Mouse (Mus musculus): ENCODE results near the gene 1110025L11Rik. TPM values are rescaled to one million over a fixed set of nuclear protein-coding genes. Genes with fewer than 3 reads are reported as not detected.
"Not testable (repeated sequence)": the region's sequence is repeated elsewhere in the genome, so short reads cannot be mapped to it uniquely, and the experiment has no call there.

The 1110025L11Rik gene
- total RNA-seq (2014; rRNA removed) (not detected in 2 replicates), polyA plus RNA-seq (2015; fragmentation: Nextera tagmentation; extraction: Ambion mirVana) (not detected in 2 replicates)

DNA sequence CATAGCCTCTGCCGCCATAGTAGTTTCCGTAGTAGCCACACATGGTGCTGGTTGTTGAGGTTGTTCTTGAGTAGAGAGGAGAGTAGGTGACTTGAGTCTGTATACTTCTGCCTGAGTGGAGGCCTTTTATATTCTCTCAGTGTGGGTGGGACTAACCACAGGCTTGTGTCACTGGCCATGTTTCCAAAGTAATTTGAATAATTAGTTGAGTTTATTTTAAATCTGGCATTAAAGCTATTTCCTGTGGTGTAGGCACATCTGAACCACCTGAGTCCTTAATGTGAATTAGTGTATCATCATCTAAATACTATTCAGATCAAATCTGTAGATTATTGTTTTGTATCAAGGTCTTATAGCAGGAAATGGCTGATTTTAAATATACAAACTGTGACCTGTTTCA is at the start of gene 1110025L11Rik:
1110025L11Rik (minus strand) TSS at position 101 of the 400 bp plus-strand sequence.
- no CpG with 5 or more reads among the region's 2 CpGs for WGBS
- not testable (repeated sequence) for H3K27ac ChIP-seq (ENCODE audit: low read depth, low read length); ATAC-seq; H3K4me2 ChIP-seq (ENCODE audit: low read depth); H3K9ac ChIP-seq; H3K36me3 ChIP-seq (ENCODE audit: insufficient read depth); DNase-seq; H3K4me1 ChIP-seq (ENCODE audit: insufficient read depth); H3K27me3 ChIP-seq (ENCODE audit: insufficient read depth, low read length); H3K9me3 ChIP-seq (ENCODE audit: low read length); H3K4me3 ChIP-seq (ENCODE audit: low read depth, low read length)

DNA sequence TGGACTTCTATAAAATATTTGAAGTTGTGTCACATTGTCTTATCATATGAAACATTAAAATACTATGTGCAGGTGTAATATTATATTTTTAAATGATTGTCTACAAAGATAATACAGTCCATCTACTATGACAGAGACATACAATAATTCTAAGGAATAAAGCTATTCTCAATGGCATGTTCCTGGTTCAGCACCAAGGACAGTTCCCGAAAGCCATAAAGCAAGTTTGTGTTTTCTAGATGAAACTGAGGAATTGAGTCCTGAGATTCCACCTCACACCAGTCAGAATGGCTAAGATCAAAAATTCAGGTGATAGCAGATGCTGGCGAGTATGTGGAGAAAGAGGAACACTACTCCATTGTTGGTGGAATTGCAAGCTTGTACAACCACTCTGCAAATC is 7.2 kb upstream of the 1110025L11Rik start:
- DNase-seq; H3K4me3 ChIP-seq (ENCODE audit: low read depth, low read length); H3K9me3 ChIP-seq (ENCODE audit: low read length); H3K36me3 ChIP-seq (ENCODE audit: insufficient read depth); H3K9ac ChIP-seq; H3K4me2 ChIP-seq (ENCODE audit: low read depth); H3K4me1 ChIP-seq (ENCODE audit: insufficient read depth); H3K27me3 ChIP-seq (ENCODE audit: insufficient read depth, low read length); H3K27ac ChIP-seq (ENCODE audit: low read depth, low read length); ATAC-seq: not testable (repeated sequence)
- 75% methylated on average over 2 of the region's 2 CpGs for WGBS

DNA sequence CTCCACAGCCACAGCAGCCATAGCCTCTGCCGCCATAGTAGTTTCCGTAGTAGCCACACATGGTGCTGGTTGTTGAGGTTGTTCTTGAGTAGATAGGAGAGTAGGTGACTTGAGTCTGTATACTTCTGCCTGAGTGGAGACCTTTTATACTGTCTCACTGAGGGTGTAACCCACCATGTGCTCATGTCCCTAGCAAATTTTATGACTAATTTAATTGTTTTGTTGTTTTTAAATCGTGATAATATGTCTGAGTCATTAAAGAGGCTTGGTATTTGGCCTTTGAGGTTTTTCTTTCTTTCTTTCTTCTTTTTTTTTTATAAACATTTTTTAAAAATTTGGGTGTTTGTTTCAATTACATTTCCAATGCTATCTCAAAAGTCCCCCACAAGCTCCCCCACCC is 16.0 kb downstream of the 1110025L11Rik start, which contains the start of gene Krtap6-5:
Krtap6-5 (minus strand) TSS at position 101 of the 400 bp plus-strand sequence.
- ATAC-seq (no peak), DNase-seq (no peak)
- Histone ChIP-seq H3K9ac (no peak within 1 kb of the TSS), H3K4me1 (ENCODE audit: insufficient read depth) (no peaks in the 10 kb centered on the region), H3K4me2 (ENCODE audit: low read depth) (no peak within 1 kb of the TSS), H3K27ac (ENCODE audit: low read depth, low read length) (no peak within 1 kb of the TSS), H3K4me3 (ENCODE audit: low read depth, low read length) (no peak within 1 kb of the TSS), H3K36me3 (ENCODE audit: insufficient read depth) (no peaks in the 10 kb centered on the region), H3K27me3 (ENCODE audit: insufficient read depth, low read length) (no peaks in the 10 kb centered on the region), H3K9me3 (ENCODE audit: low read length) (no peaks in the 10 kb centered on the region)
- TF ChIP-seq CTCF (IDR thresholded peaks at IDR 0.05; ENCODE audit: low read depth): no peak
- WGBS: 90% methylated on average over 3 of the region's 3 CpGs

DNA sequence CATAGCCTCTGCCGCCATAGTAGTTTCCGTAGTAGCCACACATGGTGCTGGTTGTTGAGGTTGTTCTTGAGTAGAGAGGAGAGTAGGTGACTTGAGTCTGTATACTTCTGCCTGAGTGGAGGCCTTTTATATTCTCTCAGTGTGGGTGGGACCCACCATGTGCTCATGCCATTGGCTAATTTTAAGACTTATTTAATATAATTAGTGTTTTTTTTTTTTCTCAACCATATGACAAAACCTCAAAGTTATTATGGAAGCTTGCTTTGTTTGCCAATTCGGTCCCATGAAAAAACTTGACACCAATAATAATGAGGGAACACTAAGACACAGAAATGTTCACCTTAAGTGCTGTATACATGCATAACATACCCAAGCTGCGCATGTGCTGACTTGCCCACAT is 22.4 kb downstream of the 1110025L11Rik start, which contains the start of gene Gm10228:
Gm10228 (minus strand) TSS at position 101 of the 400 bp plus-strand sequence.
- not testable (repeated sequence) for H3K9ac ChIP-seq; ATAC-seq; H3K27ac ChIP-seq (ENCODE audit: low read depth, low read length); H3K4me3 ChIP-seq (ENCODE audit: low read depth, low read length); H3K9me3 ChIP-seq (ENCODE audit: low read length); H3K27me3 ChIP-seq (ENCODE audit: insufficient read depth, low read length); DNase-seq; H3K36me3 ChIP-seq (ENCODE audit: insufficient read depth); H3K4me2 ChIP-seq (ENCODE audit: low read depth); H3K4me1 ChIP-seq (ENCODE audit: insufficient read depth)
- 91% methylated on average over 2 of the region's 4 CpGs for WGBS

DNA sequence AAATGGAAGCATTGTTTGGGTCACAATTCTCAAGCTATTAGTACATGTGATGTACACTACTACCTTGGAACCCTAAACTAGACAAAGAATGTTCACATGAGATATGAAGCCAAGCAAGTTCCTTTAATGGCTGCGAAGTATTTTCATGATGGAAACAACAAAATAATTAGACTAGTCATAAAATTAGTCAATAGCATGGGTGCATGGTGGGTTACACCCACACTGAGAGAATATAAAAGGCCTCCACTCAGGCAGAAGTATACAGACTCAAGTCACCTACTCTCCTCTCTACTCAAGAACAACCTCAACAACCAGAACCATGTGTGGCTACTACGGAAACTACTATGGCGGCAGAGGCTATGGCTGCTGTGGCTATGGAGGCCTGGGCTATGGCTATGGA is 32.4 kb downstream of the 1110025L11Rik start, which contains the start of gene Krtap6-1:
Krtap6-1 (plus strand) TSS at position 301 of the 400 bp plus-strand sequence.
- H3K4me1 ChIP-seq (ENCODE audit: insufficient read depth); H3K9ac ChIP-seq; H3K27me3 ChIP-seq (ENCODE audit: insufficient read depth, low read length); H3K36me3 ChIP-seq (ENCODE audit: insufficient read depth); H3K4me3 ChIP-seq (ENCODE audit: low read depth, low read length); DNase-seq; H3K27ac ChIP-seq (ENCODE audit: low read depth, low read length); ATAC-seq; H3K4me2 ChIP-seq (ENCODE audit: low read depth); H3K9me3 ChIP-seq (ENCODE audit: low read length): not testable (repeated sequence)
- 93% methylated on average over 3 of the region's 3 CpGs for WGBS

DNA sequence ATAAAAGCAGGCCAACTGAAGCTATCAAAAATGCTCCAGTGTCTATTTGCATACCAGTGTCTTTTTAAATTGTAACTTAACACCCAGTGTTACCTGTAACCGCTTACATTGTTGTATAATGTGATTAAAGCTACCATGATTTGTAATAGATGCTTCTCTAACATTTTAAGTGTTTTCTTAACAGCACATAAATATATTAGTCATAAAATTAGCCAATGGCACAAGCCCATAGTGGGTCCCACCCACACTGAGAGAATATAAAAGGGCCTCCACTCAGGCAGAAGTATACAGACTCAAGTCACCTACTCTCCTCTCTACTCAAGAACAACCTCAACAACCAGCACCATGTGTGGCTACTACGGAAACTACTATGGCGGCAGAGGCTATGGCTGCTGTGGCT is 48.8 kb downstream of the 1110025L11Rik start, which contains the start of gene Gm10229:
Gm10229 (plus strand) TSS at position 301 of the 400 bp plus-strand sequence.
- DNase-seq; H3K4me3 ChIP-seq (ENCODE audit: low read depth, low read length); H3K9me3 ChIP-seq (ENCODE audit: low read length); H3K36me3 ChIP-seq (ENCODE audit: insufficient read depth); H3K27me3 ChIP-seq (ENCODE audit: insufficient read depth, low read length); H3K4me1 ChIP-seq (ENCODE audit: insufficient read depth); H3K9ac ChIP-seq; H3K27ac ChIP-seq (ENCODE audit: low read depth, low read length); ATAC-seq; H3K4me2 ChIP-seq (ENCODE audit: low read depth): not testable (repeated sequence)
- WGBS: 86% methylated on average over 1 of the region's 3 CpGs

DNA sequence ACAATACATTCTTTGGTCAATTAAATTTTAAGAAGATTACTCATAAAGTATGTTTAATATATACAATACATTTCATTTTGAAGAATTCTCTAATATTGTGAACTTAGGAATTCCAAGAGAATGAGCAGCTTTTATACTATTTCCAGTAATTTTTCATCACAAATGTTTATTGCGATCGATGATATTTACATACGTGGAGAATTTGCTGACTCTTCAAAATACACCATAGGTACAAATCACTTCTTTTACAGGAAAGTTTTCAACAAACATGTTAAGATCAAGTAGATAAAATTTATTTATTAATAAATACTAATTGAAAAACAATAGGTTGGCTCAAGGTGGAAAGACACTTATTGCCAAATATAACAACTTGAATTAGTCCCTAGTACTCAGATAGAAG is 49.8 kb downstream of the 1110025L11Rik start:
- Histone ChIP-seq H3K9ac (no peak overlapping the region), H3K4me3 (ENCODE audit: low read depth, low read length) (no peak overlapping the region), H3K4me1 (ENCODE audit: insufficient read depth) (no peaks in the 10 kb centered on the region), H3K9me3 (ENCODE audit: low read length) (no peaks in the 10 kb centered on the region), H3K36me3 (ENCODE audit: insufficient read depth) (no peaks in the 10 kb centered on the region), H3K27me3 (ENCODE audit: insufficient read depth, low read length) (no peaks in the 10 kb centered on the region), H3K27ac (ENCODE audit: low read depth, low read length) (no peak overlapping the region), H3K4me2 (ENCODE audit: low read depth) (no peak overlapping the region)
- 98% methylated on average over 3 of the region's 3 CpGs for WGBS
- TF ChIP-seq CTCF (IDR thresholded peaks at IDR 0.05; ENCODE audit: low read depth): no peak
- DNase-seq: no peak
- ATAC-seq: no peak

Other genes starting within 250 kb of the 1110025L11Rik start
- not detected in 2 replicates for gene Krtap15, start 243.8 kb downstream of the 1110025L11Rik start, total RNA-seq (2014; rRNA removed)
- not detected in 2 replicates for gene Krtap15, start 243.8 kb downstream of the 1110025L11Rik start, polyA plus RNA-seq (2015; fragmentation: Nextera tagmentation; extraction: Ambion mirVana)
- not detected in 2 replicates for gene Krtap14, start 237.9 kb downstream of the 1110025L11Rik start, total RNA-seq (2014; rRNA removed)
- not detected in 2 replicates for gene Krtap14, start 237.9 kb downstream of the 1110025L11Rik start, polyA plus RNA-seq (2015; fragmentation: Nextera tagmentation; extraction: Ambion mirVana)
- not detected in 2 replicates for gene Krtap19-1, start 194.6 kb downstream of the 1110025L11Rik start, total RNA-seq (2014; rRNA removed)
- gene Krtap19-1, start 194.6 kb downstream of the 1110025L11Rik start, polyA plus RNA-seq (2015; fragmentation: Nextera tagmentation; extraction: Ambion mirVana): not detected in 2 replicates
- gene Krtap19-2, start 189.7 kb downstream of the 1110025L11Rik start, total RNA-seq (2014; rRNA removed): not detected in 2 replicates
- gene Krtap19-2, start 189.7 kb downstream of the 1110025L11Rik start, polyA plus RNA-seq (2015; fragmentation: Nextera tagmentation; extraction: Ambion mirVana): not detected in 2 replicates
- gene Krtap19-3, start 186.0 kb downstream of the 1110025L11Rik start, total RNA-seq (2014; rRNA removed): not detected in 2 replicates
- not detected in 2 replicates for gene Krtap19-3, start 186.0 kb downstream of the 1110025L11Rik start, polyA plus RNA-seq (2015; fragmentation: Nextera tagmentation; extraction: Ambion mirVana)
- gene Krtap19-4, start 178.9 kb downstream of the 1110025L11Rik start, total RNA-seq (2014; rRNA removed): not detected in 2 replicates
- gene Krtap19-4, start 178.9 kb downstream of the 1110025L11Rik start, polyA plus RNA-seq (2015; fragmentation: Nextera tagmentation; extraction: Ambion mirVana): not detected in 2 replicates
- gene Krtap19-5, start 167.5 kb downstream of the 1110025L11Rik start, total RNA-seq (2014; rRNA removed): not detected in 2 replicates
- not detected in 2 replicates for gene Krtap19-5, start 167.5 kb downstream of the 1110025L11Rik start, polyA plus RNA-seq (2015; fragmentation: Nextera tagmentation; extraction: Ambion mirVana)
- not detected in 2 replicates for gene Krtap19-9b, start 131.7 kb downstream of the 1110025L11Rik start, total RNA-seq (2014; rRNA removed)
- not detected in 2 replicates for gene Krtap19-9b, start 131.7 kb downstream of the 1110025L11Rik start, polyA plus RNA-seq (2015; fragmentation: Nextera tagmentation; extraction: Ambion mirVana)
- not detected in 2 replicates for gene Krtap16-3, start 101.1 kb downstream of the 1110025L11Rik start, total RNA-seq (2014; rRNA removed)
- not detected in 2 replicates for gene Krtap16-3, start 101.1 kb downstream of the 1110025L11Rik start, polyA plus RNA-seq (2015; fragmentation: Nextera tagmentation; extraction: Ambion mirVana)
- gene Krtap22-2, start 53.2 kb downstream of the 1110025L11Rik start, total RNA-seq (2014; rRNA removed): not detected in 2 replicates
- not detected in 2 replicates for gene Krtap22-2, start 53.2 kb downstream of the 1110025L11Rik start, polyA plus RNA-seq (2015; fragmentation: Nextera tagmentation; extraction: Ambion mirVana)
- not detected in 2 replicates for gene Gm10229, start 48.7 kb downstream of the 1110025L11Rik start, total RNA-seq (2014; rRNA removed)
- gene Gm10229, start 48.7 kb downstream of the 1110025L11Rik start, polyA plus RNA-seq (2015; fragmentation: Nextera tagmentation; extraction: Ambion mirVana): not detected in 2 replicates
- gene Krtap6-1, start 32.3 kb downstream of the 1110025L11Rik start, total RNA-seq (2014; rRNA removed): not detected in 2 replicates
- gene Krtap6-1, start 32.3 kb downstream of the 1110025L11Rik start, polyA plus RNA-seq (2015; fragmentation: Nextera tagmentation; extraction: Ambion mirVana): not detected in 2 replicates
- not detected in 2 replicates for gene Gm10228, start 22.5 kb downstream of the 1110025L11Rik start, total RNA-seq (2014; rRNA removed)
- not detected in 2 replicates for gene Gm10228, start 22.5 kb downstream of the 1110025L11Rik start, polyA plus RNA-seq (2015; fragmentation: Nextera tagmentation; extraction: Ambion mirVana)
- gene Krtap6-5, start 16.1 kb downstream of the 1110025L11Rik start, total RNA-seq (2014; rRNA removed): not detected in 2 replicates
- gene Krtap6-5, start 16.1 kb downstream of the 1110025L11Rik start, polyA plus RNA-seq (2015; fragmentation: Nextera tagmentation; extraction: Ambion mirVana): not detected in 2 replicates
- not detected in 2 replicates for gene Krtap6-3, start 20.0 kb upstream of the 1110025L11Rik start, total RNA-seq (2014; rRNA removed)
- not detected in 2 replicates for gene Krtap6-3, start 20.0 kb upstream of the 1110025L11Rik start, polyA plus RNA-seq (2015; fragmentation: Nextera tagmentation; extraction: Ambion mirVana)
- not detected in 2 replicates for gene Gm6358, start 76.8 kb upstream of the 1110025L11Rik start, total RNA-seq (2014; rRNA removed)
- not detected in 2 replicates for gene Gm6358, start 76.8 kb upstream of the 1110025L11Rik start, polyA plus RNA-seq (2015; fragmentation: Nextera tagmentation; extraction: Ambion mirVana)
- not detected in 2 replicates for gene Gm10061, start 87.1 kb upstream of the 1110025L11Rik start, total RNA-seq (2014; rRNA removed)
- gene Gm10061, start 87.1 kb upstream of the 1110025L11Rik start, polyA plus RNA-seq (2015; fragmentation: Nextera tagmentation; extraction: Ambion mirVana): not detected in 2 replicates
- gene Gm9789, start 94.0 kb upstream of the 1110025L11Rik start, total RNA-seq (2014; rRNA removed): not detected in 2 replicates
- gene Gm9789, start 94.0 kb upstream of the 1110025L11Rik start, polyA plus RNA-seq (2015; fragmentation: Nextera tagmentation; extraction: Ambion mirVana): not detected in 2 replicates
- not detected in 2 replicates for gene Gm7735, start 105.5 kb upstream of the 1110025L11Rik start, total RNA-seq (2014; rRNA removed)
- not detected in 2 replicates for gene Gm7735, start 105.5 kb upstream of the 1110025L11Rik start, polyA plus RNA-seq (2015; fragmentation: Nextera tagmentation; extraction: Ambion mirVana)
- not detected in 2 replicates for gene 1110057P08Rik, start 110.7 kb upstream of the 1110025L11Rik start, total RNA-seq (2014; rRNA removed)
- gene 1110057P08Rik, start 110.7 kb upstream of the 1110025L11Rik start, polyA plus RNA-seq (2015; fragmentation: Nextera tagmentation; extraction: Ambion mirVana): not detected in 2 replicates
- gene Krtap20-2, start 141.9 kb upstream of the 1110025L11Rik start, total RNA-seq (2014; rRNA removed): not detected in 2 replicates
- not detected in 2 replicates for gene Krtap20-2, start 141.9 kb upstream of the 1110025L11Rik start, polyA plus RNA-seq (2015; fragmentation: Nextera tagmentation; extraction: Ambion mirVana)

Data from forebrain, postnatal 0 days (tissue).